Comparison of ENCODE assay signal across 15 mouse cellular contexts in the genomic region with DNA sequence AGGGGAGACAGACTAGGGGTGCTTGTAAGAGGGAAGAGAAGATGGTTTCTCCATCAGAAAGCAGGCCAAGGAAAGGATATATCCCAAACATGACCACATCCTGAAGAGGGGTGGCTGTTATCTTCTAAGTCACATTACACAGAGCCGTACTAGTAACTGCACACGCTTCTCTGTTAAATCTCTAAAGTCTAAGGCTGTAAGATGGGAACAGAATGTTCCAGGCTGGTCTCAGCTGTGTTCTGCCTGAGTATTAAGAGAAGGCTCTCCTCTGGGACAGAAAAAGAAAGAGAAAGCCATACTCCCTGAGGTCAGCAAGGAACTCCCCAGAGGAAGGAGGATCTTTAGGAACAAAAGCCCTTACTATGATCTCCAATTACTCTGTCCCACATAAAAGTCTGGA. TPM values are rescaled to one million over a fixed set of nuclear protein-coding genes. Genes with fewer than 3 reads are reported as not detected.
DNase-seq lines count a peak whose midpoint lies in the region; ATAC-seq and TF ChIP-seq lines count a peak whose summit lies in the region.
"Had no signal": no experiment of that assay in that cellular context is flagged by ENCODE, and none has a peak within 500 bp of the region (broad histone marks: within the 10 kb centered on the region; RNA-seq: fewer than 3 reads in every experiment).

No protein-coding gene starts in this region.

- no peak for ATAC-seq in liver, embryonic 13.5 days (ENCODE audit: low read depth)
- peak; percentile 24 for ATAC-seq in common myeloid progenitor, adult 5-6 weeks (replicated peaks; ENCODE audit: low read depth, poor library complexity, severe bottlenecking)
- no peak for ATAC-seq in liver, embryonic 16.5 days (ENCODE audit: low read depth)
- ATAC-seq in intestine, postnatal 0 days, result no peak
- ATAC-seq: activated CD4-positive, CD25-positive, alpha-beta regulatory T cell, adult 4 months had no signal

- no peak for TF ChIP-seq CTCF in intestine, postnatal 0 days (IDR thresholded peaks at IDR 0.05; ENCODE audit: low read depth)

- H3K27ac ChIP-seq in liver, embryonic 13.5 days, result peak overlapping the region; percentile 83
- peak overlapping the region; percentile 46 for H3K27ac ChIP-seq in liver, embryonic 16.5 days (ENCODE audit: low read length)
- H3K27ac ChIP-seq in intestine, postnatal 0 days (ENCODE audit: low read depth, low read length), result no peak overlapping the region
- H3K27ac ChIP-seq: lung, embryonic 15.5 days; stomach, embryonic 15.5 days had no signal

- peaks cover 88% of the 10 kb centered on the region for H3K4me1 ChIP-seq in liver, embryonic 13.5 days (replicated peaks)
- peaks cover 58% of the 10 kb centered on the region for H3K4me1 ChIP-seq in liver, embryonic 16.5 days (ENCODE audit: control insufficient read depth, low read depth, low read length)
- H3K4me1 ChIP-seq in intestine, postnatal 0 days (replicated peaks; ENCODE audit: control insufficient read depth, insufficient read depth, low read length), result no peaks in the 10 kb centered on the region
- H3K4me1 ChIP-seq: stomach, embryonic 15.5 days had no signal

- peak; percentile 35 for DNase-seq in gastrocnemius, postnatal 25 days
- DNase-seq in gastrocnemius, postnatal 10 days, result no peak
- DNase-seq in liver, embryonic 13.5 days, result no peak
- DNase-seq in liver, result no peak
- no peak for DNase-seq in Muller cell, postnatal 12 days (ENCODE audit: inconsistent ontology term)
- DNase-seq: cerebellum, postnatal 25 days; retina, postnatal 1 day had no signal

- no peak overlapping the region for H3K4me3 ChIP-seq in liver, embryonic 13.5 days (replicated peaks)
- H3K4me3 ChIP-seq in liver, embryonic 16.5 days (ENCODE audit: low read depth, low read length), result no peak overlapping the region
- H3K4me3 ChIP-seq in intestine, postnatal 0 days (ENCODE audit: low read depth, low read length), result no peak overlapping the region
- H3K4me3 ChIP-seq: lung, embryonic 15.5 days; stomach, embryonic 15.5 days had no signal

- H3K4me2 ChIP-seq in liver, embryonic 13.5 days, result no peak overlapping the region
- no peak overlapping the region for H3K4me2 ChIP-seq in liver, embryonic 16.5 days (ENCODE audit: low read depth, low read length)
- H3K4me2 ChIP-seq in intestine, postnatal 0 days (replicated peaks; ENCODE audit: low read depth), result no peak overlapping the region
- H3K4me2 ChIP-seq: lung, embryonic 15.5 days; stomach, embryonic 15.5 days had no signal

- peak overlapping the region; percentile 36; the same call in 1 of the 2 replicates for H3K9ac ChIP-seq in liver, embryonic 13.5 days
- no peak overlapping the region for H3K9ac ChIP-seq in liver, embryonic 16.5 days (ENCODE audit: low read depth, low read length)
- no peak overlapping the region for H3K9ac ChIP-seq in intestine, postnatal 0 days (ENCODE audit: low read depth, low read length)
- H3K9ac ChIP-seq: lung, embryonic 15.5 days; stomach, embryonic 15.5 days had no signal

- H3K36me3 ChIP-seq in liver, embryonic 13.5 days, result peaks cover 32% of the 10 kb centered on the region
- peaks cover 9% of the 10 kb centered on the region; the same call in 1 of the 2 replicates for H3K36me3 ChIP-seq in liver, embryonic 16.5 days (ENCODE audit: control insufficient read depth, insufficient read depth)
- no peaks in the 10 kb centered on the region for H3K36me3 ChIP-seq in intestine, postnatal 0 days (ENCODE audit: control insufficient read depth, insufficient read depth)
- H3K36me3 ChIP-seq: lung, embryonic 15.5 days; stomach, embryonic 15.5 days had no signal

- WGBS in liver, embryonic 13.5 days (ENCODE audit: insufficient replicate concordance), result 48% methylated on average over 2 of the region's 2 CpGs
- 52% methylated on average over 2 of the region's 2 CpGs for WGBS in liver, embryonic 16.5 days (ENCODE audit: insufficient replicate concordance)
- 82% methylated on average over 2 of the region's 2 CpGs for WGBS in intestine, postnatal 0 days

- H3K27me3 ChIP-seq in liver, embryonic 13.5 days, result no peaks in the 10 kb centered on the region
- no peaks in the 10 kb centered on the region for H3K27me3 ChIP-seq in liver, embryonic 16.5 days (ENCODE audit: control insufficient read depth, insufficient read depth, low read depth, low read length)
- H3K27me3 ChIP-seq in intestine, postnatal 0 days (replicated peaks; ENCODE audit: control insufficient read depth, insufficient read depth, low read length), result no peaks in the 10 kb centered on the region
- H3K27me3 ChIP-seq: lung, embryonic 15.5 days; stomach, embryonic 15.5 days had no signal

- H3K9me3 ChIP-seq in liver, embryonic 13.5 days (replicated peaks), result no peaks in the 10 kb centered on the region
- H3K9me3 ChIP-seq in liver, embryonic 16.5 days (replicated peaks; ENCODE audit: control insufficient read depth, low read length), result no peaks in the 10 kb centered on the region
- no peaks in the 10 kb centered on the region for H3K9me3 ChIP-seq in intestine, postnatal 0 days (ENCODE audit: control insufficient read depth)
- H3K9me3 ChIP-seq: lung, embryonic 15.5 days; stomach, embryonic 15.5 days had no signal

RNA-seq across cellular contexts. Expression of a gene that starts 35.7 kb away (rescaled TPM):
- total RNA-seq in gastrocnemius, postnatal 25 days (2021), result not detected
- total RNA-seq in gastrocnemius, postnatal 10 days (2021), result under 1 TPM in 1 of 2 experiments, not detected in 1; 0.18 TPM
- 0.39 and 0.63 TPM in 2 replicates for polyA plus RNA-seq in liver, embryonic 13.5 days (2015; fragmentation: Nextera tagmentation; extraction: Ambion mirVana)
- 0.14 and 1.0 TPM in 2 replicates for total RNA-seq in common myeloid progenitor, adult 5-6 weeks (2017)
- 0.33 and 0.46 TPM in 2 replicates for polyA plus RNA-seq in liver, embryonic 16.5 days (2015; fragmentation: Nextera tagmentation; extraction: Ambion mirVana)
- 0.08 and 0.09 TPM in 2 replicates for polyA plus RNA-seq in intestine, postnatal 0 days (2015; fragmentation: Nextera tagmentation; extraction: Ambion mirVana)
- total RNA-seq: ES-E14; left cerebral cortex, postnatal 14 days had no signal
- polyA plus RNA-seq: activated CD4-positive, CD25-positive, alpha-beta regulatory T cell, adult 4 months had no signal

RNA-seq across cellular contexts. Expression of a gene that starts 36.3 kb away (rescaled TPM):
- 10 to 100 TPM; 80.4 to 86.0 TPM for total RNA-seq in gastrocnemius, postnatal 25 days (2021)
- 10 to 100 TPM; 51.7 to 54.5 TPM for total RNA-seq in gastrocnemius, postnatal 10 days (2021)
- 147 and 193 TPM in 2 replicates for polyA plus RNA-seq in liver, embryonic 13.5 days (2015; fragmentation: Nextera tagmentation; extraction: Ambion mirVana)
- total RNA-seq in common myeloid progenitor, adult 5-6 weeks (2017), result 89.1 and 138 TPM in 2 replicates
- 196 and 232 TPM in 2 replicates for polyA plus RNA-seq in liver, embryonic 16.5 days (2015; fragmentation: Nextera tagmentation; extraction: Ambion mirVana)
- 22.2 TPM in 2 replicates for polyA plus RNA-seq in intestine, postnatal 0 days (2015; fragmentation: Nextera tagmentation; extraction: Ambion mirVana)
